Mouse (Mus musculus): ENCODE results near the gene Mmel1. TPM values are rescaled to one million over a fixed set of nuclear protein-coding genes. Genes with fewer than 3 reads are reported as not detected.
A peak's percentile ranks its signal among the peaks of the same experiment; 100 is the strongest.

The Mmel1 gene
- polyA plus RNA-seq, 1 experiment from 2014 or later: not detected

DNA sequence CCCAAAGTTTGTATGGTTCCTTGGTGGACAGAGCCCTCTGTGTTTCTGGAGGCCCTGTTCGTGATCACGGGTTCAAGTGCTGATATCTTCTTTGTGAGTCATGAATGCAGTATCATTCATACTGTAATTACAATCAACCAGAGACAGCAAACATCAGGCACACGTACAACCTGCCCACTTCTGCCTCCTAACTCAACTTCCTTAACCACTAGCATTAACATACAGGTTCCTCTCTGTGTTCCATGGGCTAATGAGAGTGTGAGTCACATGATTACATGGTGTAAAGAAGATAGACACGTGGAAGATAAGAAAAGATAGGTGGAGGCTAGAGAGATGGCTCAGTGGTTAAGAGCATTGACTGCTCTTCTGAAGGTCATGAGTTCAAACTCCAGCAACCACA is 47.3 kb downstream of the Mmel1 start:
- H3K4me1 ChIP-seq (ENCODE audit: control insufficient read depth, insufficient read depth, low read length): no peaks in the 10 kb centered on the region

DNA sequence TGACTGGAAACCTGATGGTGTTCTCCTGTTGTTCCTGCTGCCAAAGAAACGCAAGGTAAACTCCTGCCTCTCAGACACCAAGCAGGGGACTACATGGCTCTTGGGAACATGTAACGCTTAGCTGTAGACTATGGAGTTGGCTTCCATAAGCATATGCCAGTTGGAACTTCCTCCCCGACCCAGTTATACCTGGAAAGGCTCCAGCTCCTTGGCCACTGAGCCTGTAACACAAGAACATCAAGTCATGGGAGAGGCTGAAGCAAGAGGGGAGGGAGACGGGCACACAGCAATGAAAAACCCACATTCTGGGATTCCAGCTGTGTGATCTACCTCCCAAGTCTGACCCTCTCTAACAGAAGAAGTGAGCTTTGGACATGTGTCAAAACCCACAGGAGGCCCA is 52.9 kb downstream of the Mmel1 start:
- ATAC-seq (ENCODE audit: insufficient number of reproducible peaks, low FRiP score, low TSS enrichment, low read depth): no peak
- no peak overlapping the region for H3K4me2 ChIP-seq (ENCODE audit: low read depth, severe bottlenecking)
- no peaks in the 10 kb centered on the region for H3K9me3 ChIP-seq (ENCODE audit: control insufficient read depth, low read length)
- no peak overlapping the region for H3K4me3 ChIP-seq (ENCODE audit: low read depth, low read length)
- H3K9ac ChIP-seq (ENCODE audit: low read length): no peak overlapping the region
- H3K27me3 ChIP-seq (ENCODE audit: control insufficient read depth, insufficient read depth, low read length): no peaks in the 10 kb centered on the region
- no peak for DNase-seq (ENCODE audit: low spot score)
- peaks cover 5% of the 10 kb centered on the region for H3K4me1 ChIP-seq (ENCODE audit: control insufficient read depth, insufficient read depth, low read length)
- H3K27ac ChIP-seq (replicated peaks; ENCODE audit: low read depth, low read length): no peak overlapping the region
- WGBS: 85% methylated on average over 4 of the region's 4 CpGs
- peaks cover 3% of the 10 kb centered on the region; the same call in 1 of the 2 replicates for H3K36me3 ChIP-seq (ENCODE audit: control insufficient read depth, insufficient read depth, low read length)

More for the DNA sequence above, 47.3 kb downstream of the Mmel1 start:
- ATAC-seq (ENCODE audit: insufficient number of reproducible peaks, low FRiP score, low TSS enrichment, low read depth) (no peak), DNase-seq (ENCODE audit: low spot score) (no peak)
- Histone ChIP-seq H3K36me3 (ENCODE audit: control insufficient read depth, insufficient read depth, low read length) (peaks cover 3% of the 10 kb centered on the region; the same call in 1 of the 2 replicates), H3K4me3 (ENCODE audit: low read depth, low read length) (no peak overlapping the region), H3K9me3 (ENCODE audit: control insufficient read depth, low read length) (no peaks in the 10 kb centered on the region), H3K27me3 (ENCODE audit: control insufficient read depth, insufficient read depth, low read length) (no peaks in the 10 kb centered on the region), H3K9ac (ENCODE audit: low read length) (no peak overlapping the region), H3K4me2 (ENCODE audit: low read depth, severe bottlenecking) (no peak overlapping the region), H3K27ac (replicated peaks; ENCODE audit: low read depth, low read length) (no peak overlapping the region)
- 88% methylated on average over 4 of the region's 4 CpGs for WGBS

DNA sequence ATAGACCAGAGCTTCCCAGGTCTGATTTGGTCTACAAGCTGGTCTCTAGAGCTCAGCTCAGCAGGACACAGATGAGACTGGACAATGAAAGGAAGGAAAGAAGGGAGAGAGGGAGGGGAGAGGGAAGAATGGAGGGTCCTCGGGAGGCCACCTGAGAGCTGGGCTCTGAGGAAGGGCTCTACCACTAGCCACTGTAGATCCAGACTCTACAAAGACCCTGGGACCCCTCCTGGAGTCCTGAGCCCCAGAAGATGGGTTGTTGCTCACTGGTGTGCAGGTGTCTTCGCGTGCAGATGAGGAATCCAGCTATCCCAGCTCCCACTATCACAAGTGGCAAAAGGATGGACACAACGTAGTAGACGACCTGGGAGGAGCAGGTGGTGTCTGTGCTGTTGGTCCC is 53.5 kb downstream of the Mmel1 start:
- WGBS: 85% methylated on average over 5 of the region's 5 CpGs
- DNase-seq (ENCODE audit: low spot score) (no peak), ATAC-seq (ENCODE audit: insufficient number of reproducible peaks, low FRiP score, low TSS enrichment, low read depth) (no peak)
- no peak overlapping the region for H3K4me2 ChIP-seq (ENCODE audit: low read depth, severe bottlenecking)
- H3K36me3 ChIP-seq (ENCODE audit: control insufficient read depth, insufficient read depth, low read length): peaks cover 3% of the 10 kb centered on the region; the same call in 1 of the 2 replicates
- no peaks in the 10 kb centered on the region for H3K9me3 ChIP-seq (ENCODE audit: control insufficient read depth, low read length)
- H3K27me3 ChIP-seq (ENCODE audit: control insufficient read depth, insufficient read depth, low read length): no peaks in the 10 kb centered on the region
- H3K27ac ChIP-seq (replicated peaks; ENCODE audit: low read depth, low read length): no peak overlapping the region
- no peak overlapping the region for H3K4me3 ChIP-seq (ENCODE audit: low read depth, low read length)
- peaks cover 11% of the 10 kb centered on the region for H3K4me1 ChIP-seq (ENCODE audit: control insufficient read depth, insufficient read depth, low read length)
- H3K9ac ChIP-seq (ENCODE audit: low read length): no peak overlapping the region

DNA sequence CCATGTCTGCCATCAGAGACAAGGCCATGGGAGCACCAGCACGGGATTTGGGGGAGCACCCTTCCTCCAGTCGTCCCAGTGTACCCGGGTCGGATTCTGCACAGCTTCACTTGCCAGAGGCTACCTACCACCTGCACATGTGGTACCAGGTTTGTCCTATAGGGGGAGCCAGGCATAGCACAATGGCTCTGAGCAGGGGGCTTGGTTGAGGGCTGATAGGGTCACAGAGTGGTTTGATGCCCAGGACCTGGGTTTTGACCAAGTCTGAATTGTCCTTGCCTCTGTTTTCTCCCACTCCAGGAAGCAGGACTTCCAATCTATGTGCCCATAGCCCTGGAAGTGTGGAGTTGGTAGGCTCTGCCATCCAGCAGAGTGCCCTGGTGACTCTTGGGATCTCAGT is 56.0 kb downstream of the Mmel1 start:
- no peaks in the 10 kb centered on the region for H3K36me3 ChIP-seq (ENCODE audit: control insufficient read depth, insufficient read depth, low read length)
- no peaks in the 10 kb centered on the region for H3K27me3 ChIP-seq (ENCODE audit: control insufficient read depth, insufficient read depth, low read length)
- peaks cover 19% of the 10 kb centered on the region for H3K4me1 ChIP-seq (ENCODE audit: control insufficient read depth, insufficient read depth, low read length)
- H3K9ac ChIP-seq (ENCODE audit: low read length): no peak overlapping the region
- no peak overlapping the region for H3K27ac ChIP-seq (replicated peaks; ENCODE audit: low read depth, low read length)
- no peaks in the 10 kb centered on the region for H3K9me3 ChIP-seq (ENCODE audit: control insufficient read depth, low read length)
- no peak for ATAC-seq (ENCODE audit: insufficient number of reproducible peaks, low FRiP score, low TSS enrichment, low read depth)
- no peak overlapping the region for H3K4me3 ChIP-seq (ENCODE audit: low read depth, low read length)
- no peak for DNase-seq (ENCODE audit: low spot score)
- no peak overlapping the region for H3K4me2 ChIP-seq (ENCODE audit: low read depth, severe bottlenecking)
- 61% methylated on average over 4 of the region's 4 CpGs for WGBS

DNA sequence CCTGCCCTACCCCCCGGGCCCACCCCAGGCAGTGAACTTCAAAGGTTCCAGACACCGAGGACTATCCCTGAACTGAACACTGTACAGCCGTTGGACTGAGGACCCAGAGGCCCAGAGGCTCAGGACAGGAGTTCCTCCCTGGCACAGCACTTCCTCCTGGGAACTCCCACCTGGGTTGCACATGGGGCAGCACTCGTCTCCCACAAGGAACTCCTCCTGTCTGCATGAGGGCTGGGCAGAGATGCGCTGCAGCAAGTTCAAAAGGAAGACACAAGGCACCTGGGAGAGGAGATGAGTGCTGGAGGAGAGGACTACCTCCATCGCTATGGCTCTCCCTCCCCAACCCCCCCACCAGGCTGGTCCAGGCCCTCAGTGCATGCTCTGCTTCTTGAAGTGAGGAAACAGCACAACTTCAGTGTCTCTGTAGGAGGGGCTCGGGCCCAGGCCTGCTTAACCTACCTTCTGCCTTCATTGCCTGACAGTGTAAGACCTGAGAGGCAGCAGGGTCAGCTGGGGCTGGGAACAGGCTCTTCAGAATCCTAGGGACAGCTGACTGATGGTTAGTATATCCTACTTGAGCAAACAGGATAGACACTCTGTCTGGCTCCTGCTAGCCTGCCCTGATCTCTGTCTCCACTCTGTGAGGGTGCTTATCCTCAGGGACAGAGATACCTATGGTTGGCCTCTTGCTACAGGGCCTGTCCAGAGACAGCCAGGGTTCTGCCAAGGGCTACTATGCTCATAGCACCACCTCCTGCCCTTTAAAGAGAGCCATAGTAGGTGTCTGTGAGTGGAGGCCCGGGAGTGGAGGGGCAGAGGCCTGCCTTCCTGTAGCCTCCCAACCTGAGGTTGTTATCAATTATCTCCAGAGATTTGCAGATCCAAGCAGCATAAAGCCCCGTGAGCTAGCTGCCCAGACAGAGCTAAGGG is 57.8 kb downstream of the Mmel1 start:
- no peaks in the 10 kb centered on the region for H3K9me3 ChIP-seq (ENCODE audit: control insufficient read depth, low read length)
- peak overlapping the region; percentile 22; the same call in 1 of the 2 replicates for H3K4me2 ChIP-seq (ENCODE audit: low read depth, severe bottlenecking)
- H3K4me1 ChIP-seq (ENCODE audit: control insufficient read depth, insufficient read depth, low read length): peaks cover 19% of the 10 kb centered on the region
- 46% methylated on average over 9 of the region's 9 CpGs for WGBS
- ATAC-seq (ENCODE audit: insufficient number of reproducible peaks, low FRiP score, low TSS enrichment, low read depth) (no peak), DNase-seq (ENCODE audit: low spot score) (no peak)
- peak overlapping the region; percentile 71 for H3K27ac ChIP-seq (replicated peaks; ENCODE audit: low read depth, low read length)
- H3K36me3 ChIP-seq (ENCODE audit: control insufficient read depth, insufficient read depth, low read length): no peaks in the 10 kb centered on the region
- H3K9ac ChIP-seq (ENCODE audit: low read length): peak overlapping the region; percentile 30; the same call in 1 of the 2 replicates
- H3K4me3 ChIP-seq (ENCODE audit: low read depth, low read length): no peak overlapping the region
- no peaks in the 10 kb centered on the region for H3K27me3 ChIP-seq (ENCODE audit: control insufficient read depth, insufficient read depth, low read length)

DNA sequence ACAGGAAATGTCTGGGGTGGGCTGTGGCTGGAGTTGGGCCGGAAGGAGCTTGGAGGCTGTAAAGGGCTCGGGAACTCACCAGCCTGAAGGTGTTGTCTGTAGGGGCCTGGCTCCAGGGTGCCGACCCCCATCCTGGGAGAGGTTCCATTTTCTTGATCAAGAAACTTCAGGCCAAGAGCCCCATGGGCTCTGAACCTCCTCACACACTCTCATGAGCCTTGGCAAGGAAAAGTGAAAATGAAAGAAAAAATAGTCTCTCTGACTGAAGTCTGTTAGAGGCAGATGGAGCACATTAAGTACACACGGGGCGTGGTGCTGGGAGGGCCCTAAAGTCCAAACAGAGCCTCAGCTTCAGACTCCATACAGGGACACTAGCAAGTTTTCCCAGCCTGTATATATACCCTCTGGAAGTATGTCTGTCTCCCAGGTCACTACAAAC is 58.5 kb downstream of the Mmel1 start:
- H3K4me1 ChIP-seq (ENCODE audit: control insufficient read depth, insufficient read depth, low read length): peaks cover 19% of the 10 kb centered on the region
- no peaks in the 10 kb centered on the region for H3K27me3 ChIP-seq (ENCODE audit: control insufficient read depth, insufficient read depth, low read length)
- H3K4me3 ChIP-seq (ENCODE audit: low read depth, low read length): no peak overlapping the region
- peak overlapping the region; percentile 30; the same call in 1 of the 2 replicates for H3K9ac ChIP-seq (ENCODE audit: low read length)
- peak overlapping the region; percentile 22 for H3K4me2 ChIP-seq (ENCODE audit: low read depth, severe bottlenecking)
- H3K9me3 ChIP-seq (ENCODE audit: control insufficient read depth, low read length): no peaks in the 10 kb centered on the region
- H3K27ac ChIP-seq (replicated peaks; ENCODE audit: low read depth, low read length): peak overlapping the region; percentile 71
- no peaks in the 10 kb centered on the region for H3K36me3 ChIP-seq (ENCODE audit: control insufficient read depth, insufficient read depth, low read length)
- DNase-seq (ENCODE audit: low spot score) (peak; percentile 43), ATAC-seq (ENCODE audit: insufficient number of reproducible peaks, low FRiP score, low TSS enrichment, low read depth) (0 out of 2 replicates have a peak, but pooled peaks have one; percentile 48)
- 21% methylated on average over 5 of the region's 5 CpGs for WGBS

DNA sequence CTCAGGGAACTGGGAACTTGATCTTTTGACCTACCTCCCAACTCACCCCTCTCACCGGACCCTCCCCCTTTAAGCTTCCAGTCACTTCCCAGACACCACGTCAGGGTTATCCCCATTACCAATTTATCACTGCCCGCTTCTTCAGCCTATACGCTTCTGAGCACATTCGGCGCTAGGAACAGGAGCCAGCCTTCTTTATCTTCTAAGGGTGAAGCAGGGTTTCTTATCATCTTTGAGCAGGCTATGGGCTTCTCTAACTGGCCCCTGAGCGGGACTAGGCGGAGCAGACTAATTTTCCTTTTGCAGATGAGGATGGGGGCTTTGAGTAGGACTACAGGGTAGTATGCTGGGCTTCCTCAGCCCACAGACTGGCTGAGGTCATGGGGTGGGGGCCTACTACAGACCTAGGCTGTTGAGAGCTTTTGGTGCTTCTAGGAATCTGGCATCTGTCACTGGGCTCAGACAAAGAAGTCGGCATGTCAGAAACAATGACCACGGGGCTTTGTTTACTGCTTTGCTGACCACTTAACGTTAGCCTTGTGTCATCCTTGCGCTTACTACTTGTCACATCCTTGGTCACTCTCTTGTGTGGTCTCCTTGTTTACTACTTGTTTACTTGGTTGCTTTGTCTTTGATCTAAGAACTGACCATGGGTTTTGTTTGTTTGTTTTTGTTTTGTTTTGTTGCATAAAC is 59.2 kb downstream of the Mmel1 start, which contains the start of gene Tnfrsf14:
TSS of gene Tnfrsf14 (minus strand) at position 169 of the 693 bp plus-strand sequence.
- H3K4me1 ChIP-seq (ENCODE audit: control insufficient read depth, insufficient read depth, low read length): peaks cover 19% of the 10 kb centered on the region
- no peak within 1 kb of the TSS for H3K4me3 ChIP-seq (ENCODE audit: low read depth, low read length)
- no peaks in the 10 kb centered on the region for H3K27me3 ChIP-seq (ENCODE audit: control insufficient read depth, insufficient read depth, low read length)
- H3K9ac ChIP-seq (ENCODE audit: low read length): peak within 1 kb of the TSS; percentile 30; the same call in 1 of the 2 replicates
- ATAC-seq (ENCODE audit: insufficient number of reproducible peaks, low FRiP score, low TSS enrichment, low read depth): 0 out of 2 replicates have a peak, but pooled peaks have one; percentile 10
- H3K9me3 ChIP-seq (ENCODE audit: control insufficient read depth, low read length): no peaks in the 10 kb centered on the region
- H3K27ac ChIP-seq (replicated peaks; ENCODE audit: low read depth, low read length): peak within 1 kb of the TSS; percentile 71
- DNase-seq (ENCODE audit: low spot score): no peak
- peak within 1 kb of the TSS; percentile 22 for H3K4me2 ChIP-seq (ENCODE audit: low read depth, severe bottlenecking)
- H3K36me3 ChIP-seq (ENCODE audit: control insufficient read depth, insufficient read depth, low read length): no peaks in the 10 kb centered on the region
- WGBS: 40% methylated on average over 12 of the region's 12 CpGs

DNA sequence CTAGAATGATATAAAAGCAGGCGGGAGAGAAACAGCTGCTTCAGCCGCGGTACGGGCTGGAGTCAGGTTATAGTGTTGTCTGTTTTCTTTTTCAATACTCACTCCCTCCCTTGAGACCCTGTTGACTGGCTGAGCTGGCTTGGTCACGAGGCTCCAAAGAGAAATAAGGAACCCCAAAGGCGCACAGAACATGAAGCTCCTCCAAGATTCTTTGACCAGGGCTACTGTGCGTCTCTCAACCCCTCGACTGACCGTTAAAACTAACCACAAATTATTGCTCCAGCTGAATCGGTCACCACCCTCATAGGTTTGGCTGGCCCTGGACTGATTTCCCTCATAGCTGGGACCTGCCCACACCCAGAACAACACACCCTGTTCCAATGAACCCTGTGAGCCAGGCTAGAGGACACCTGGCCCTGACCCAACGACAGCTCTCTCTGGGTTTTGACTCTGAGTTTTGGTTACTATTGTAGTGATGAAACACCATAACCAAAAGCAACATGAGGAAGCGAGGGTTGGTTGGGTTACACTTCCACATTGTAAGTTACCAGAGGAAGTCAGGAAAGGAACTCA is 59.8 kb downstream of the Mmel1 start:
- ATAC-seq (ENCODE audit: insufficient number of reproducible peaks, low FRiP score, low TSS enrichment, low read depth) (no peak), DNase-seq (ENCODE audit: low spot score) (no peak)
- Histone ChIP-seq H3K4me3 (ENCODE audit: low read depth, low read length) (no peak overlapping the region), H3K9ac (ENCODE audit: low read length) (no peak overlapping the region), H3K27ac (replicated peaks; ENCODE audit: low read depth, low read length) (no peak overlapping the region), H3K4me2 (ENCODE audit: low read depth, severe bottlenecking) (no peak overlapping the region), H3K4me1 (ENCODE audit: control insufficient read depth, insufficient read depth, low read length) (peaks cover 19% of the 10 kb centered on the region), H3K36me3 (ENCODE audit: control insufficient read depth, insufficient read depth, low read length) (no peaks in the 10 kb centered on the region), H3K27me3 (ENCODE audit: control insufficient read depth, insufficient read depth, low read length) (no peaks in the 10 kb centered on the region), H3K9me3 (ENCODE audit: control insufficient read depth, low read length) (no peaks in the 10 kb centered on the region)
- WGBS: 83% methylated on average over 12 of the region's 12 CpGs

Measured in limb, embryonic 11.5 days (tissue).